Mouse (Mus musculus): ENCODE measurements around the gene Mrps9.

DNA sequence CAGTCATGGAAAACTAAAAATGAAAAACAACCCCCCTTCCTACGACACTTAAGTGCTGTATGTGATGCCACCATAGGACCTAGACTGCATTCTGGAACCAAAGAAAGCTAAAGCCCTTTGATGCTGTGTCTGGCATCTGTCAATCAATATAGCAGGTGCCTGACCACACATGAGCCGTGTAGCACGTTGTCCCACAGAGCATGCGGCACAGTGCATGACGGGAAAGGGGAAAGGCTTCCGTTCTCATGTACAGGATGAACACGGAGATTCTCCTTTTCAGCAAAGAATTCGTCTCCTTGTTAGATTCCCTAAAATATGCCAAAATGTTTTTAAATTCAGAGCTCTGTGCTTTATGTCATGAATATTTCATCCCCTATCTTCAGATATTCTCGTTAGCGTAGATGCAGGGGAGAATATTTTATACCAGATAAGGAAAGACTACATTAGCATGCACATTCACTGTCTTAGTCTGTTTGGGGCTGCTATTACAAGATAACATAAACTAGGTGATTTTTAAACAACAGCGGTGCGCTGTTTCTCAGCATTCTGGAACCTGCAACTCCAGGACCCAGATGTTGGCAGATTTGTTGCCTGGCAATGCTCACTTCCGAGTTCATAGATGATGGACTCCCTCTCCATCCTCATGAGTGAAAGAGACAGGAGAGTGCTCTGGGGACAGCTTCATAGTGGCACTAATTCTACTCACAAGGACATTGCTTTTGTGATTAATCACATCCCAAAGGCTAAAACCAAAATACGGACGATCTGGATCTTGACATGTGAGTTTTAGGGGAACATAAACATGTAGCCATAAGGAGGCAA, 36.0 kb upstream of the Mrps9 start:
- TF ChIP-seq CTCF (IDR thresholded peaks at IDR 0.05; ENCODE audit: low read depth) (no peak), EP300 (IDR thresholded peaks at IDR 0.05; ENCODE audit: low read depth) (no peak)

Measured in heart, postnatal 0 days (tissue).